Mouse (Mus musculus) small intestine, adult 2 months (tissue): Measurements from ENCODE around the gene Zfp473.

ENCODE experiments used
- CTCF ChIP-seq: fragments of 200-500 bp; IDR thresholded peaks from 2 replicates; pipeline ENCODE4 v1.5.1; 2012; ENCODE audit warnings: low read depth, mild to moderate bottlenecking, control low read depth, inconsistent platforms, low read length, moderate library complexity, mixed read lengths; ENCODE audit not compliant: insufficient replicate concordance, insufficient read length; ENCODE audit errors: extremely low read depth
- POLR2A ChIP-seq: fragments of 200-500 bp; IDR thresholded peaks from 2 replicates; pipeline ENCODE4 v1.6.1; 2012; ENCODE audit warnings: low read depth, mild to moderate bottlenecking, control low read depth, inconsistent platforms, low read length, moderate library complexity

DNA sequence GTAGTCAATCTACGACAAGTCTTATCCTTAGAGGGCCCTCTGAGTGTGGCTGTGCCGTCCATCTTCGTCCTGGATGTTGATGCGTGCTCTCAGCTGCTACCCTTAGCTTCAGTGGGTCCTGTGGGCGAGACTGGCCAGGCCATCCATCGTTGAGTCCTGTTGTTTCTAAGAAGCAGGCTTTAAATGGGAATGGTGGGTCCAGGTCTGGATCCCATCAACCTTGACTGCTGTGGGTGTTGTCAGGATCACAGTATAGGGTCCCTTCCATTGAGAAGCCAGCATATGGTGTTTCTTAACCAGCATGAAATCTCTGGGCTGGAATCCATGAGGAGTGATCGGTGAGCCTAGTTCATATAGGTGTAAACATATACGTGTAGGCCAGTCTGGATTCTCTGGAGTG is 29.3 kb upstream of the Zfp473 start:
- TF ChIP-seq CTCF, result no peak
- no peak for TF ChIP-seq POLR2A
